Mouse (Mus musculus) spleen, adult 2 months (tissue): Measurements from ENCODE around the gene Gm20518.

ENCODE experiments used
- CTCF ChIP-seq: fragments of 200-500 bp; IDR thresholded peaks from 2 replicates; pipeline ENCODE4 v1.5.1; 2011; ENCODE audit warnings: mild to moderate bottlenecking, inconsistent platforms; ENCODE audit not compliant: insufficient read depth, insufficient read length, insufficient replicate concordance; ENCODE audit errors: extremely low read depth
- POLR2A ChIP-seq: fragments of 200-500 bp; IDR thresholded peaks from 2 replicates; pipeline ENCODE4 v1.6.1; 2011; ENCODE audit warnings: low read depth, low read length, inconsistent platforms

GRCm38 (mm10) chr16:17875174-17875573 lies 16.3 kb downstream of the Gm20518 start:
- TF ChIP-seq CTCF = no peak
- no peak for TF ChIP-seq POLR2A
